Mouse (Mus musculus) yolk sac, embryonic 10.5 days (tissue): ENCODE results near the gene Stard3.

ENCODE experiments used
- DNase-seq: peaks from one replicate; pipeline ENCODE4 v3.0.0-alpha.2; 2017; ENCODE audit warnings: low spot score

The Stard3 gene

DNA sequence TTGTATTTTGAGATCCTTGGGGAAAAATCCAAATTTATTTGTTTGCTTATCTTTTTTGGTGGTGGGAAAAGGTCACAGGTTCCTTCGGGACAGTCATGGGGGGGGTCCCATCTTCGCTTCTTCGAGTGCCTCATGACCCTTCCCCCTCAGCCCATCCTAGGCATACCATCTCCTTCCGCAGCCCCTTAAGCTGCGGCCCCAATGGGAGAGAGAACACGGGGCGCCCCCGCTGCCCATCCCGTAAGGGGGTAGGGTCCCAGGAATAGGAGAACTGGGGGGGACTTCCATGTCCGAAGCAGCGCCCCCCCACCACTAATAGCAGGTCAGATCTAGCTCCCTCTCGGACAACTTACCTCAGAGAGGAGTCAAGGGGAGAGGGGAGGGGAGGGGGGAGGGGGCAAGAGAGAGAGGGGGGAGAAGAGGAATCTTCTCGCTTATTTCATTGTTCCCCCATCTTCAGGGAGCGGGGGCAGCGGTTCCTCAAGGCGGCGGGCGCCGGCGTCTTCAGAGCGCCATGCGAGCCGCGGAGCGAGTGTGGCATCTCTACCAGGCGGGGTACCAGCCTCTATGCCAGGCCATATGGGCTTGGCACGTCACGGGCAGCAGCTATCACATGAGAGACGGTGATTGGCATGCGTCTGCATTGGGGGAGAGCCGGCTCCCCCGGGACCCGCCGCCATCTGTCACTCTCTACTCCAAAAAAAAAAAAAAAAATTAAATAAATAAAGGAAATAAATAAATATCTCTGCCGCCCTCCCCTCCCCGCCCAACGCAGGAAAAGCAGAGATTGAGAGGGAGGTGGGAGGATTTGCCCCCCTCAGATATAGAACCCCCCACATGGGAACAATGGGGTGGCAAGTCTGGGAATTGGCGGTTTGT, 28.8 kb upstream of the Stard3 start, which contains the start of gene Neurod2:
Gene Neurod2 (minus strand): TSS at position 568 of the 879 bp plus-strand sequence.
- DNase-seq = no peak

GRCm38 (mm10) chr11:98329960-98330744, 28.0 kb upstream of the Stard3 start:
- no peak for DNase-seq

- DNase-seq = no peak
Observed at GRCm38 (mm10) chr11:98330745-98331204, 27.4 kb upstream of the Stard3 start.

DNA sequence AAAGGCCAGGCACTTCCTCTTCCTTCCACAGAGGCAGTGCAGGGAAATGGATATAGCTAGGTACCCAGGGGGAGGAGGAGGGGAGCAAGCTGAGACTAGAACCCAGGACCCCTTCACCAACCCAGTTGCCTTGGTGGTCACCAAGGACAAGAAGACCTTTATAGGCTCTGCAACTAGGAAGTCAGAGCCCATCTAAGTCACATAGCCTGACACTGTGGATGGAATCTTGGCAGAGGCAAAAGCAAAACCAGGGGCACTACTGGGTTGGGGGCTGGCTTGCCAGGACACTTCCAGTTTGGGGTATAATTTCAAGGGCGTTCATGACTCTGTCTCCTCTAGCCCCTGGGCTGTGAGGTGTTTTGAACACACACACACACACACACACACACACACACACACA, 26.8 kb upstream of the Stard3 start:
- DNase-seq = no peak

GRCm38 (mm10) chr11:98332186-98332585, 26.0 kb upstream of the Stard3 start:
- no peak for DNase-seq

GRCm38 (mm10) chr11:98332841-98333240, 25.3 kb upstream of the Stard3 start:
- no peak for DNase-seq

DNA sequence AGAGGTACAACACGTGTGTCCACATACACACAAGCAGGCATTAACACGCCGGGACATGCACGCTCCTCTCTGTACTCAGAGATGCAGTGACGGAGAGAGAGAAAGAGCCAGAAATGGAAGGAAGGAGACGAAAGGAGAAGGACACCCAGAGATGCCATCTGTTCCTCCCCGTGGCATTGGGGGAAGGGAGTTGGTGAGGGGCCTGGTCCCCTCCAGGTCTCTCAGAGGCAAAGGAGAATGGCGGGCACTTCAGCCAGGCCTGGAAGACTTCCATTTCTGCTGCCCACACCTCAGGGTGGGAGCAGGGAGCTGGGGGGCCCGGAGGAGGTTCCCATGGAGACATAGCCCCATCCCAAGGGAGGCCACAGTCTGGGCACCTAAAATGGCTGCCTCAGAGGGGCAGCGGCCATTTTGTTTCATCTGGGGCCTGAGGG, 24.9 kb upstream of the Stard3 start:
- no peak for DNase-seq

- DNase-seq = no peak
Observed at GRCm38 (mm10) chr11:98333981-98334741, 24.0 kb upstream of the Stard3 start.

DNA sequence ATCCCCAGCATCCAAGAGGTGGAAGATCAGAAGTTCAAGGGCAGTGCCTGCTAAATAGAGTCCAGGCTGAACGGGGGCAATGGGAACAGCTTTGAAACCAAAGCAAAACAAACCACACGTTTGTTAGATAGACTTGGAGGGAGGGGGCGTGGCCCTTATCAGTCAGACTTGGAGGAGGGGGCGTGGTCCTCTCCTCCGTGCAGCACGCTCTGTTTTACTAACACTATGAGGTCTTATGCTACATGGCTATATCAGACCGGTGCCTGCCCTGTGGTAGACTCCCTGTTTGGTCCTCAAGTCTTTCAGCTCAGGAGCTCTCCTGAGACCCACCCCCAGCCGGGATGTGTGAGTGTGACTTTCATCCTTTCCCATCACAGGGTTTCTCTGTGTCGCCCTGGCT, 22.9 kb upstream of the Stard3 start:
- no peak for DNase-seq

- DNase-seq = no peak
Observed at GRCm38 (mm10) chr11:98336245-98337107, 21.7 kb upstream of the Stard3 start.

GRCm38 (mm10) chr11:98338507-98338961, 19.6 kb upstream of the Stard3 start:
- DNase-seq = no peak

DNA sequence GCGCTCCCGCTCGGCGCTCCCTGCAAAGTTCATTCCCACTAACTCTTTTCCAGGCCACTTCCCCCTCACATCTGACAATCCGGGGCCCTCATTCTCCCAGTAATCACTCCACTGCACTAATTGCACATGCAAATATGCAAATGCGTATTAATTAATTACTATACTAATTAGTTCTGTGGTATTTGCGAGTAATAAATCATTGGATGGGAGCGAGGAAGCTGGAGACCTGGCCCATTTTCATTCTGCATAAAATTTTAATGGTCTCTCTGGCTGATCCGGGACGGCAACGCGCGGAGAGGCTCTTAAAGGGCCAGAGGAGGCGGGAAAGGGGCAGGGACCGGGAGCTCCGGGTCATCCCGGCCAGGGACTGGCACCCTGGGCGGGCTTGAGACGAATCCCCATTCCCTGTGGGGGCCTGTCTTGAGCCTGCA, 19.1 kb upstream of the Stard3 start:
- no peak for DNase-seq

DNA sequence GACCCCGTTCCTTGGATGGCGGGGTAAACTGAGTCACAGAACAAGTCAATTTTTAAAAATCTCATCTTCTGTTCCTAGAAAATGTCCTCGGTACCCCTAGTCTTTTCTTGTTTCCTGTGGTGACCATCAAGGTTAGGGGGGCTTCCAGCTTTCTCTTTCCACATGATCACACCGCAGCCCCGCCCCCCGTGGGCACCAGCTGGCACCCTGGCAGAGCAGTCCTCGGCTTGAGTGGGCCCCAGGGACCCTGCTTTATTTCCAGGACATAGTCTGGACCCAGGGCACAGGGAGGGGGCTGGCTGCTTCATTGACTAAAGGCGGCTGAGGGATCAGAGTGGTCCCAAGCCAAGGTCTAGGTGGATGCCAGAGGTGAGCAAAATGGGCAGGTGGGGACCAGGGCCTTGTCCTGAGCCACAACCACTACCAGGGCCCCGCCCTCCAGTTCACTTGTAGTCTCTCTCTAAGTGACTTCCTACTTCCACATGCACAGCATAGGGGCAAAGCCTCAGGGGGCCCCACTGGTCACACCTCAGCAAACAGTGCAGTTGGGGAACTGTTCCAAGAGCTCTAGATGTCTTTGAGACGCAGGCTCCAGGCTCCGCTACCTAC, 18.4 kb upstream of the Stard3 start:
- no peak for DNase-seq

GRCm38 (mm10) chr11:98340597-98340996, 17.6 kb upstream of the Stard3 start:
- no peak for DNase-seq

GRCm38 (mm10) chr11:98341174-98341573, 17.0 kb upstream of the Stard3 start:
- no peak for DNase-seq

- DNase-seq = peak; percentile 76
Observed at GRCm38 (mm10) chr11:98342000-98342945, 15.9 kb upstream of the Stard3 start.

- peak; percentile 55 for DNase-seq
Observed at GRCm38 (mm10) chr11:98345253-98345652, 12.9 kb upstream of the Stard3 start.

DNA sequence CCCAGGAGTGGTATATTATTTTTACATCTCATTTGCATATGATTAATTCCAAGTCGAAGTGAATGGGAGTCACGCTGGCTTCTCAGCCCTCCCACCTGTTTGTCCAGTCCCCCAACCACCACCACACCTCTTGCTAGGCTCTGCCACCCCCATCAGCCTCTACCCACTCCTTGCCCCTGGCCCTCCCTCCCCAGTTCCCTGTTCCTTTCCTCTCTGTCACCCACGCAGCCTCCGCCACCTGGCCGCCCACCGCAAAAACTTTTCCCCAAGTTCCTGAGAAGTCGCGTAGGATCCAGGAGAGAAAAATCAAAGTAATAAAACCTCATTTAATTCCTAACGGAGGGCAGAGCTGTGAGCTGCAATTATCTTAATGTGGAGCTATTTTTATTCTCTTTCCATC, 12.0 kb upstream of the Stard3 start:
- no peak for DNase-seq

- DNase-seq = no peak
Observed at GRCm38 (mm10) chr11:98347385-98348082, 10.6 kb upstream of the Stard3 start.
